Mouse (Mus musculus) cortical plate, adult 2 months (tissue): ENCODE measurements around the gene Il31ra. TPM values are rescaled to one million over a fixed set of nuclear protein-coding genes. Genes with fewer than 3 reads are reported as not detected.
"Not testable (repeated sequence)": the region's sequence is repeated elsewhere in the genome, so short reads cannot be mapped to it uniquely, and the experiment has no call there.

Experiments used
- H3K27ac ChIP-seq: fragments of 200-500 bp; 2 replicates; pipeline ENCODE4 v1.5.1; 2012; ENCODE audit warnings: low read length, control low read depth, inconsistent platforms; ENCODE audit not compliant: insufficient read depth
- H3K4me1 ChIP-seq: fragments of 200-500 bp; 2 replicates; pipeline ENCODE4 v1.6.1; 2011; ENCODE audit warnings: low read length; ENCODE audit not compliant: control insufficient read depth, insufficient read depth
- H3K4me3 ChIP-seq: fragments of 200-500 bp; 2 replicates; pipeline ENCODE4 v1.5.1; 2011; ENCODE audit warnings: mild to moderate bottlenecking, low read length, control low read depth; ENCODE audit not compliant: insufficient read depth
- CTCF ChIP-seq: fragments of 200-500 bp; IDR thresholded peaks from 2 replicates; pipeline ENCODE4 v1.5.1; 2011; ENCODE audit warnings: mild to moderate bottlenecking, control low read depth, low read length; ENCODE audit not compliant: insufficient read depth; ENCODE audit errors: extremely low read depth
- POLR2A ChIP-seq: fragments of 200-500 bp; IDR thresholded peaks from 2 replicates; pipeline ENCODE4 v1.6.1; 2011; ENCODE audit warnings: mild to moderate bottlenecking, low read length, control low read depth; ENCODE audit not compliant: insufficient read depth; ENCODE audit errors: extremely low read depth
- polyA plus RNA-seq: library from polyadenylated mRNA; depleted of rRNA; stranded (reverse); fragments of >200 nt; gene quantifications from 2 replicates; pipeline ENCODE4 v1.2.3, GENCODE M21; 2012; rRNA removed

Gene Il31ra
- 0.13 and 0.17 TPM in 2 replicates for polyA plus RNA-seq

DNA sequence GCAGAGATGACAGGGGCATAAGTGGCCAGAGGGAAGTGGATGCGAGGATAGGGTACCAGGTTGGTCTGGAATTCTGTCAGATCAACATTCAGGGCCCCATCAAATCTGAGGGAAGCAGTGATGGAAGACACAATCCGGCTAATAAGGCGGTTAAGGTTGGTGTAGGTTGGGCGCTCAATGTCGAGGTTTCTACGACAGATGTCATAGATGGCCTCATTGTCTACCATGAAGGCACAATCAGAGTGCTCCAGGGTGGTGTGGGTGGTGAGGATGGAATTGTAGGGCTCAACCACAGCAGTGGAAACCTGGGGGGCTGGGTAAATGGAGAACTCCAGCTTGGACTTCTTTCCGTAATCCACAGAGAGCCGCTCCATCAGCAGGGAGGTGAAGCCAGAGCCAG, at the start of gene Il31ra:
Gene Il31ra, minus strand, starts transcription at position 101 of the 400 bp plus-strand sequence.
- H3K4me3 ChIP-seq, H3K4me1 ChIP-seq, H3K27ac ChIP-seq: not testable (repeated sequence)

GRCm38 (mm10) chr13:112642897-112643296, 48.7 kb upstream of the Il31ra start:
- no peak overlapping the region for H3K27ac ChIP-seq

GRCm38 (mm10) chr13:112639111-112639510, 45.0 kb upstream of the Il31ra start:
- TF ChIP-seq CTCF (no peak), POLR2A (no peak)
- no peak overlapping the region for H3K27ac ChIP-seq
- no peaks in the 10 kb centered on the region for H3K4me1 ChIP-seq
- H3K4me3 ChIP-seq, result no peak overlapping the region

More at GRCm38 (mm10) chr13:112642897-112643296, 48.7 kb upstream of the Il31ra start:
- Histone ChIP-seq H3K4me3 (no peak overlapping the region), H3K4me1 (no peaks in the 10 kb centered on the region)
- no peak for TF ChIP-seq POLR2A
- TF ChIP-seq CTCF, result no peak

DNA sequence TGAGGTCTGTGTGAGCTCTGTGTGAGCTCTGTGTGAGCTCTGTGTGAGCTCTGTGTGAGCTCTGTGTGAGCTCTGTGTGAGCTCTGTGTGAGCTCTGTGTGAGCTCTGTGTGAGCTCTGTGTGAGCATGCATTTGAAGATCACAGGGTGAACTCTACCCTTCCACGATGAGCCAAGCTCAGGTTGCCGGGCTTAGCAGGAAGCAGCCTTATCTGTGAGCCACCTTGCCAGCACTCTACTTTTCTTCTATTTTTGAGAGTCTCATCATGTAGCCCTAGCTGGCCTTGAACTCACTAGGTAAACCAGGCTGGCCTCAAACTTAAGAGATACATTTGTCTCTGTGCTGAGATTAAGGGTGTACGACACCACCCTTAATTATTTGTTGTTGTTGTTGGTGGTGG, 42.3 kb upstream of the Il31ra start:
- TF ChIP-seq POLR2A (no peak), CTCF (no peak)
- Histone ChIP-seq H3K4me3 (no peak overlapping the region), H3K4me1 (no peaks in the 10 kb centered on the region), H3K27ac (no peak overlapping the region)

DNA sequence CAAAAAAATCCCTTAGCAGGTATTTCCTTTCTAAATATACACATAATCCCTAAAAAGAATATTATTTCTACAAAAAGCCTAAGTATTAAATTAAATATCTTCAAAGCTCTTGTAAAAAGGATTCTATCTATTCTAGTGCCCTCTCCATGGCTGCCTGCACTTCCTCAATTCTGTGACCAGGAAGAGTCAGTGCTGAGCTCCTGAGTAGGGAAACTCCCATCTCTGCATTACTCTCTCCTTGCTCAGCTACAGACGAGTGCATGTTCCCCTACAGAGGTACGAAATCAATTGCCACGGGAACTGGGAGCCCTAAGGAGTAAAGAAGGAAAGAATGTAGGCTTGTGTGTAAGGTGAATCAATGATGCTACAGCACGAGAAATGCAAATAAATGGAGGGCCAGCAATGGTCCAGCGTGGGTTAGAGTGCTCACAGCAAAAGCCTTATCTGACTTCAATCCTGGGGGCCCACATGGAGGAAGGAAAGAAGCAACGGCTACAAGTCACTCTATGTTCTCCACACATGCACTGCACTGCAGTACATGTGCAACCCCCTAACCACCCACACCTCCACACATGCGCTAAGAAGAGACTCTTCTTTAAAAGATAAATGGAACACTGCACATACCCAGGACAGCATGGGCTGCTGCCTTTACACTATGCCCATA, 41.1 kb upstream of the Il31ra start:
- Histone ChIP-seq H3K4me3 (no peak overlapping the region), H3K27ac (no peak overlapping the region), H3K4me1 (no peaks in the 10 kb centered on the region)
- TF ChIP-seq POLR2A, result no peak
- TF ChIP-seq CTCF, result no peak

- Histone ChIP-seq H3K4me3 (no peak overlapping the region), H3K4me1 (no peaks in the 10 kb centered on the region), H3K27ac (no peak overlapping the region)
- TF ChIP-seq POLR2A (no peak), CTCF (no peak)
Measured at GRCm38 (mm10) chr13:112625566-112625965, 31.4 kb upstream of the Il31ra start.

DNA sequence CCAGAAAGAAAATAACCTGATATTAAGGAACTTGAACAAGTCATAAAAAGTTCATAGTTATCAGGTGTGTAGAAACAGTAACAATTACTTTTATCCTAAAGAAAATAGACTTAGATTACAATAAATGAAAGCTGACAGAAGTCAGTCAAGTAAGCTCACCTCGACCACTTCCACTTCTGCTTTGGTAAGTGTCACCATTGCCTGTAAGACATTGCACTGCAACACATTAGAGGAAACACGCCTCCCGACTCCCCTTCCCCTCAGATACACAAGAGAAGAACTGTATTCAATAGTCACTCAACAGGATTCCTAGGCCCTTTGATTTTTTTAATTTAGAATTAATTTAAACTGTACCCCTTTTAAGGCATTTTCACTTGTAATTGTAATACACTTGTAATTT, 30.5 kb upstream of the Il31ra start:
- TF ChIP-seq CTCF (no peak), POLR2A (no peak)
- Histone ChIP-seq H3K4me1 (no peaks in the 10 kb centered on the region), H3K27ac (no peak overlapping the region)

DNA sequence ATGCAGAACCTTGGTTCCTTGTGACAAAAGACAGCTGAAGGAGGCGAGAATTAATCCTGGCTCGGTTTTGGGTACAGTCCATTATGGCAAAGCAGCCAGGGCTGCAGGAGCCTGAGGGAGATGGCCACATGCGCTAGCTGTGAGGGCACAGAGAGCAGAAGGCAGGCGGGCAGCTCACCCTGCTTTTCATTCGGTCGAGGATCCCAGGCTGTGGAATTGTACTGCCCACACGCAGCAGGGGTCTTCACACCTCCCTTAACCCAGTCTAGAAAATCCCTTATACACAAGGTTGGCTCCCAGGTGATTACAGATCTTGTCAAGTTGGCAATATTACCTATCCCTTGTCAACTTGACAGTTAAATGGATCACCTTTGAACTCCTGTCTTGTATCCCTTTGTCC, 29.5 kb upstream of the Il31ra start:
- TF ChIP-seq CTCF, result no peak
- TF ChIP-seq POLR2A, result no peak
- no peak overlapping the region for H3K27ac ChIP-seq
- H3K4me3 ChIP-seq, result no peak overlapping the region
- no peaks in the 10 kb centered on the region for H3K4me1 ChIP-seq

More for the DNA sequence above, 30.5 kb upstream of the Il31ra start:
- no peak overlapping the region for H3K4me3 ChIP-seq

DNA sequence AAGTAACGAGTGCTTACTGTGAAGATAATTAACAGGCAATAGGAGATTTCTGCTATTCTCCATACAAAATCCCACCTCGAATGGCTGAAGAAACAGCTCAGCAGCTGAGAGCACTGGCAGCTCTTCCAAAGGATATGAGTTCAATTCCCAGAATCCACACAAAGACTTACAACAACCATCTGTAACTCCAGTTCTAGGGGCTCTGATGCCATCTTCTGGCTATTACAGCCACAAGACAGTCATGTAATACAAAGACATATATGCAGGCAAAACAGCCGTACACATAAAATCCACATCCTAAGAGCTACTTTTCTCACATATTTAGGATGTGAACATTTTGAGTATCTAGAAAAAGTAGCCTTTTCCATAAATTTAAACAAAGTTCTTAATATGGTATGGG, 27.4 kb upstream of the Il31ra start:
- Histone ChIP-seq H3K4me1 (no peaks in the 10 kb centered on the region), H3K4me3 (no peak overlapping the region), H3K27ac (no peak overlapping the region)
- TF ChIP-seq POLR2A, result no peak
- TF ChIP-seq CTCF, result no peak

- H3K4me3 ChIP-seq, result no peak overlapping the region
- H3K4me1 ChIP-seq, result no peaks in the 10 kb centered on the region
- no peak overlapping the region for H3K27ac ChIP-seq
- TF ChIP-seq POLR2A, result no peak
- no peak for TF ChIP-seq CTCF
Measured at GRCm38 (mm10) chr13:112608606-112609005, 14.4 kb upstream of the Il31ra start.

DNA sequence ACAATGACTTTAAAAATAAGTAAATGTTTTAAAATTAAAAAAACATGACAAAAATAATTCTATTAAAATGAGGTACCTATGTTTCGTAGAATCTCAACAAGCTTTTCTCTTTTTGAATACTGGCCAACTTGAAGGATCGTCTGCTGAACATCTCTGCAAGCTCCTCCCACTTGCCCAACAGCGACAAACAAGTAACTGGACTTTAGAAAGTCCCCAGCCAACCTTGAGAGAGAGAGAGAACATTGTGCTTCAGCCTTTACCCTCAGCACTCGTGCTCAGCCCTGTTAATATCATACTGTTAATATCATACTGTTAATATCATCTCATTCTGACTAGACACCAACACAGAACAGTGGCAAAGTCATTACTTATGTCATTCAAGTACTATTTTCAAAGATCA, 10.3 kb upstream of the Il31ra start:
- TF ChIP-seq POLR2A, result no peak
- no peak for TF ChIP-seq CTCF
- Histone ChIP-seq H3K4me3 (no peak overlapping the region), H3K4me1 (no peaks in the 10 kb centered on the region), H3K27ac (no peak overlapping the region)
